Mouse (Mus musculus) stomach, postnatal 0 days (tissue): ENCODE results near the gene Dnajc16.

Source experiments
- CTCF ChIP-seq: IDR thresholded peaks from 2 replicates; pipeline ENCODE4 v1.5.1; 2016; ENCODE audit warnings: antibody characterized with exemption, low read depth, mild to moderate bottlenecking, moderate library complexity
- EP300 ChIP-seq: optimal IDR thresholded peaks from 2 replicates; pipeline ENCODE3; 2016; ENCODE audit warnings: antibody characterized with exemption

GRCm38 (mm10) chr4:141752076-141752421, 38.7 kb downstream of the Dnajc16 start:
- peak; percentile 56 for TF ChIP-seq CTCF
- TF ChIP-seq EP300, result no peak
